Mouse (Mus musculus): Measurements from ENCODE around the gene Ccdc122. TPM values are rescaled to one million over a fixed set of nuclear protein-coding genes. Genes with fewer than 3 reads are reported as not detected.

The Ccdc122 gene
- polyA plus RNA-seq, 1 experiment: 2.1 TPM

- Histone ChIP-seq H3ac (ENCODE audit: control insufficient read depth, insufficient read length, low read depth) (no peak overlapping the region), H3K36me3 (ENCODE audit: control insufficient read depth, insufficient read depth) (no peaks in the 10 kb centered on the region), H3K79me2 (ENCODE audit: control insufficient read depth, insufficient read depth) (no peaks in the 10 kb centered on the region), H3K27me3 (ENCODE audit: control insufficient read depth, insufficient read depth, insufficient read length) (no peaks in the 10 kb centered on the region), H3K4me3 (ENCODE audit: insufficient read depth, poor library complexity, severe bottlenecking) (no peak overlapping the region), H3K79me3 (ENCODE audit: low read depth) (no peaks in the 10 kb centered on the region)
- TF ChIP-seq MAX (IDR thresholded peaks at IDR 0.05) (no peak), MYOG (IDR thresholded peaks at IDR 0.05; ENCODE audit: control insufficient read depth, extremely low read depth, insufficient read length) (no peak), CTCF (IDR thresholded peaks at IDR 0.05; ENCODE audit: control insufficient read depth, insufficient read depth, insufficient read length) (no peak), USF1 (IDR thresholded peaks at IDR 0.05; ENCODE audit: low read depth) (no peak), CEBPB (IDR thresholded peaks at IDR 0.05; ENCODE audit: low read depth) (no peak), MYOD1 (IDR thresholded peaks at IDR 0.05; ENCODE audit: control insufficient read depth, insufficient read length, low read depth) (no peak), FOSL1 (IDR thresholded peaks at IDR 0.05; ENCODE audit: insufficient read depth, low read length, poor library complexity, severe bottlenecking) (no peak)
Measured at GRCm38 (mm10) chr14:77145103-77145502, 108.5 kb downstream of the Ccdc122 start.

DNA sequence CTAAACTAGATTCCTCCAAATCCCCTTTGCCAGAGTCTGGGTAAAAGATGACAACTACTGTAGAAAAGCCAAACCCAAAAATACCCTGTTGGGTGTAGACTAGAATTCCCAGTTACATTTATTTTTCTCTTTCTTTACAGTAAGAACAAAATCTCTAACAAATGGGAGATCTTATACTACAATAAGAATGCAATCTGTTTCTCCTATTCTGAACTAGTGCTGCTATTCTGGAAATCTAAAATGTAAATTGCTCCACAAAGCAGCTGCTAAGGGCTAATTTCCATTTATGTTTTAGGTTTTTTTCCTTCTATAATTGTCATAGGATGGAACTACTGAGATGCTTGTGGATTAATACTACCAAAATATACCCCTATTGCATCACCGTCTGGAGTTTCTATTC lies 111.1 kb downstream of the Ccdc122 start:
- TF ChIP-seq FOSL1 (IDR thresholded peaks at IDR 0.05; ENCODE audit: insufficient read depth, low read length, poor library complexity, severe bottlenecking): no peak
- TF ChIP-seq USF1 (IDR thresholded peaks at IDR 0.05; ENCODE audit: low read depth): no peak
- no peak for TF ChIP-seq MYOD1 (IDR thresholded peaks at IDR 0.05; ENCODE audit: control insufficient read depth, insufficient read length, low read depth)
- no peak for TF ChIP-seq CEBPB (IDR thresholded peaks at IDR 0.05; ENCODE audit: low read depth)
- no peak for TF ChIP-seq MYOG (IDR thresholded peaks at IDR 0.05; ENCODE audit: control insufficient read depth, extremely low read depth, insufficient read length)
- TF ChIP-seq MAX (IDR thresholded peaks at IDR 0.05): no peak
- TF ChIP-seq CTCF (IDR thresholded peaks at IDR 0.05; ENCODE audit: control insufficient read depth, insufficient read depth, insufficient read length): no peak
- H3K4me3 ChIP-seq (ENCODE audit: insufficient read depth, poor library complexity, severe bottlenecking): no peak overlapping the region
- no peaks in the 10 kb centered on the region for H3K79me2 ChIP-seq (ENCODE audit: control insufficient read depth, insufficient read depth)
- no peaks in the 10 kb centered on the region for H3K27me3 ChIP-seq (ENCODE audit: control insufficient read depth, insufficient read depth, insufficient read length)
- no peak overlapping the region for H3ac ChIP-seq (ENCODE audit: control insufficient read depth, insufficient read length, low read depth)
- no peaks in the 10 kb centered on the region for H3K79me3 ChIP-seq (ENCODE audit: low read depth)
- no peaks in the 10 kb centered on the region for H3K36me3 ChIP-seq (ENCODE audit: control insufficient read depth, insufficient read depth)

DNA sequence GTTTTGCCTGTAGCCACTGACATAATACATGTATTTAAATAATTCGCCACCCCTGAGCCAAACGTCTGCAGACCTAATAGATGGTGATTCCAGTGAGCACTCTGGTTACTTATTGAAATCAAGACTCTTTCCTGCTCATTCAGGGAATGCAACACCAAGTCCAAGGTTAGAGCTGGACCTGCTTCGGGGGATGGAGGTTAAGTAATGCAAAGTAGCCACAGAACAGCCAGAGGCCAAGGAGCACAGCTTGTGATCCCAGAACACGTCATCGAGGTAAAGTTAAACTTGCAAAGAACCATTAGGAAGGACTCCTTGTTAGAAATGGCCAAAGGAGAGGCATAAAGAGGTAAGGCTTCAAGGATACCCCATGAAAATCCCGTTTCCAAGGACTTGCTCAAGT lies 114.0 kb downstream of the Ccdc122 start:
- Histone ChIP-seq H3K79me3 (ENCODE audit: low read depth) (no peaks in the 10 kb centered on the region), H3K36me3 (ENCODE audit: control insufficient read depth, insufficient read depth) (no peaks in the 10 kb centered on the region), H3ac (ENCODE audit: control insufficient read depth, insufficient read length, low read depth) (no peak overlapping the region), H3K4me3 (ENCODE audit: insufficient read depth, poor library complexity, severe bottlenecking) (no peak overlapping the region), H3K79me2 (ENCODE audit: control insufficient read depth, insufficient read depth) (no peaks in the 10 kb centered on the region), H3K27me3 (ENCODE audit: control insufficient read depth, insufficient read depth, insufficient read length) (no peaks in the 10 kb centered on the region)
- TF ChIP-seq CTCF (IDR thresholded peaks at IDR 0.05; ENCODE audit: control insufficient read depth, insufficient read depth, insufficient read length) (no peak), CEBPB (IDR thresholded peaks at IDR 0.05; ENCODE audit: low read depth) (no peak), USF1 (IDR thresholded peaks at IDR 0.05; ENCODE audit: low read depth) (no peak), FOSL1 (IDR thresholded peaks at IDR 0.05; ENCODE audit: insufficient read depth, low read length, poor library complexity, severe bottlenecking) (no peak), MAX (IDR thresholded peaks at IDR 0.05) (no peak), MYOD1 (IDR thresholded peaks at IDR 0.05; ENCODE audit: control insufficient read depth, insufficient read length, low read depth) (no peak), MYOG (IDR thresholded peaks at IDR 0.05; ENCODE audit: control insufficient read depth, extremely low read depth, insufficient read length) (no peak)

GRCm38 (mm10) chr14:77151431-77151830 lies 114.9 kb downstream of the Ccdc122 start:
- Histone ChIP-seq H3K79me2 (ENCODE audit: control insufficient read depth, insufficient read depth) (no peaks in the 10 kb centered on the region), H3ac (ENCODE audit: control insufficient read depth, insufficient read length, low read depth) (no peak overlapping the region), H3K4me3 (ENCODE audit: insufficient read depth, poor library complexity, severe bottlenecking) (no peak overlapping the region), H3K36me3 (ENCODE audit: control insufficient read depth, insufficient read depth) (no peaks in the 10 kb centered on the region), H3K27me3 (ENCODE audit: control insufficient read depth, insufficient read depth, insufficient read length) (no peaks in the 10 kb centered on the region), H3K79me3 (ENCODE audit: low read depth) (no peaks in the 10 kb centered on the region)
- TF ChIP-seq CEBPB (IDR thresholded peaks at IDR 0.05; ENCODE audit: low read depth): no peak
- TF ChIP-seq MAX (IDR thresholded peaks at IDR 0.05): no peak
- no peak for TF ChIP-seq USF1 (IDR thresholded peaks at IDR 0.05; ENCODE audit: low read depth)
- TF ChIP-seq FOSL1 (IDR thresholded peaks at IDR 0.05; ENCODE audit: insufficient read depth, low read length, poor library complexity, severe bottlenecking): no peak
- TF ChIP-seq MYOD1 (IDR thresholded peaks at IDR 0.05; ENCODE audit: control insufficient read depth, insufficient read length, low read depth): no peak
- no peak for TF ChIP-seq MYOG (IDR thresholded peaks at IDR 0.05; ENCODE audit: control insufficient read depth, extremely low read depth, insufficient read length)
- no peak for TF ChIP-seq CTCF (IDR thresholded peaks at IDR 0.05; ENCODE audit: control insufficient read depth, insufficient read depth, insufficient read length)

DNA sequence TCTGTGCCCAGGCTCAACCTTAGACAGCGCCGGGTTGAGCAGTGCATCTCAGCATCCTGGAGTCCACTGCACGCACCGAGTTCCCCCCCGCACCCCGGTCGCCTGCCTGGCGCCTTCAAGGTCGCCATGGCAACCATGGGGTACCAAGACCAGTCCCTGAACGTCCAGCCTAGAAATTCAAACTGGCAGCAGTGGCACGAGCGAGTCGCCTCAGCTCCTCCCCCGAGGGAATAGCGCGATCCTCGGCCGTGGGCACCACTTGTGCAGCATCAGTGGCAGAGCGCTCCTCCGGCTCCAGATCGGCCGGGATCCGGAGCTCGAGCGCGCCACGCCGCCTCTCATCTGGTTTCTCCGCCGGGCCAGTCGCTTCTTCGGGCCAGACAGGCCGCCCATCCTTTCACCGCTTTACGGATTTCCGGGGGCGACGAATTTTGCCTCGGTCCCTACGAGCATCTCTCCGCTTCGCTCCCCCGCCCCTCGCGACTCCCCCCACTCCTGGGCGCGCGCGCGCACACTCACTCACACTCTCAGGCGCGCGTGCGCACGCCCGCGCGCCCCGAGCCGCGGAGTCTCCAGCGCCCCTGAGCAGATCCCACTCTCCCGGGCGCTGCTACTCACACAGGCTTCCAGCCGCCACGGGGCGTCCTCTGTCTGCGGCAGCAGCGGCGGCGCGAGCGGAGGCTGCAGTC lies 119.8 kb downstream of the Ccdc122 start, which contains the start of gene Enox1:
Enox1 (plus strand) TSS at position 542 of the 689 bp plus-strand sequence.
- H3K4me3 ChIP-seq (ENCODE audit: insufficient read depth, poor library complexity, severe bottlenecking): peak within 1 kb of the TSS; percentile 18
- H3K36me3 ChIP-seq (ENCODE audit: control insufficient read depth, insufficient read depth): no peaks in the 10 kb centered on the region
- H3ac ChIP-seq (ENCODE audit: control insufficient read depth, insufficient read length, low read depth): peak within 1 kb of the TSS; percentile 46
- no peaks in the 10 kb centered on the region for H3K79me3 ChIP-seq (ENCODE audit: low read depth)
- H3K79me2 ChIP-seq (ENCODE audit: control insufficient read depth, insufficient read depth): no peaks in the 10 kb centered on the region
- TF ChIP-seq FOSL1 (IDR thresholded peaks at IDR 0.05; ENCODE audit: insufficient read depth, low read length, poor library complexity, severe bottlenecking) (no peak), CTCF (IDR thresholded peaks at IDR 0.05; ENCODE audit: control insufficient read depth, insufficient read depth, insufficient read length) (no peak), USF1 (IDR thresholded peaks at IDR 0.05; ENCODE audit: low read depth) (no peak), MYOD1 (IDR thresholded peaks at IDR 0.05; ENCODE audit: control insufficient read depth, insufficient read length, low read depth) (no peak), CEBPB (IDR thresholded peaks at IDR 0.05; ENCODE audit: low read depth) (no peak), MAX (IDR thresholded peaks at IDR 0.05) (no peak), MYOG (IDR thresholded peaks at IDR 0.05; ENCODE audit: control insufficient read depth, extremely low read depth, insufficient read length) (no peak)
- H3K27me3 ChIP-seq (ENCODE audit: control insufficient read depth, insufficient read depth, insufficient read length): no peaks in the 10 kb centered on the region

Data from C2C12 (cell line).